Mouse (Mus musculus): ENCODE measurements around the gene Osgin1. TPM values are rescaled to one million over a fixed set of nuclear protein-coding genes. Genes with fewer than 3 reads are reported as not detected.

Osgin1 gene
- 5.5 TPM for total RNA-seq (2023)

DNA sequence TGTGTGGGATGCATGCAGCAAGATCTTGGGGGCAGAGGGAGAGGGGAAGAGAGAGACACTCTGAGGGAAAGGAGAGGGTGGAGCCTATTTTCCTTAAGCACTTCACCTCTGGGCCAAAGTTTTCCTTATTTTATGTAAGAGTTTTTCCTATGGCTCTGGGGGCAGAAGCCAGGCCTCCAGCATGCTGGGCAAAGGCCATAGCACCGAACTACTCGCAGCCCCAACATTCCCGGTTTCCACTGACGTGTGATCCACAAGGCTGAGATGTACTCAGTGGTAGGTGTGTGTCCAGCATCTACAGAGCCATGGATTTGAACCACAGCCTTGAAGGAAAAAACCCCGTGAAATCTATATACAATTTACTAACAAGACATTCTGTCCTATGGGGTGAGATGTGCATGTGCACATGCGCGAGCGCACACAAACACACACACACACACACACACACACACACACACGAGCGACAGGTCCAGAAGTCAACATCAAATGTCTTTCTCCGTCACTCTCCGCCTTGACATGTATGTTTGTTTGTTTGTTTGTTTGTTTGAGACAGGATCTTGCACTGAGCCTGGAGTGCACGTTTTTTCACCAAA, at the start of gene Osgin1:
Osgin1 (plus strand) TSS at position 543 of the 593 bp plus-strand sequence.

DNA sequence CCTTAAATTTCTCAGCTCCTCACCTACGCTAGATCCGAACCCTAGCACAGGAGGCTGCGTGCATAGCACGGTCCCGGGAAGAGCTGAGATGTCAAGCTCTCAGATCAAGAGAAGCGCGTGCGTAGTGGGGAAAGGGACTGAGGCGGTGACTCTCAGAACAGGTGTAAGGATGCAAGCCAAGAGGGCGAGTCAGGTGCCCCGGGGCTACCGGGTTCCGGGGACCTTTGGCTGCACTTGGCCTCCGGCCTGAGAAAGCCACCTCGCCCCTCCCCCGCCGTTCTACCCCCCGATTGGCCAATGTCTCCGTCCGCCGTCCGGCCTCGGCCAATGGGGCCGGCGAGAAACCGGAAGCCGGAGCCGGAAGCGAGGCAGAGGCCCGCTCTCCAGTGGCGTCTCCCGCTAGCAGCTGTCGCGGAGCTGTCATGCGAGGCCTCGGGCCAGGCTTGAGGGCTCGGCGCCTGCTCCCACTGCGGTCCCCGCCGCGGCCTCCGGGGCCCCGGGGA, 39.3 kb upstream of the Osgin1 start, which contains the start of gene Mlycd:
Mlycd (plus strand) TSS at position 355 of the 503 bp plus-strand sequence.

DNA sequence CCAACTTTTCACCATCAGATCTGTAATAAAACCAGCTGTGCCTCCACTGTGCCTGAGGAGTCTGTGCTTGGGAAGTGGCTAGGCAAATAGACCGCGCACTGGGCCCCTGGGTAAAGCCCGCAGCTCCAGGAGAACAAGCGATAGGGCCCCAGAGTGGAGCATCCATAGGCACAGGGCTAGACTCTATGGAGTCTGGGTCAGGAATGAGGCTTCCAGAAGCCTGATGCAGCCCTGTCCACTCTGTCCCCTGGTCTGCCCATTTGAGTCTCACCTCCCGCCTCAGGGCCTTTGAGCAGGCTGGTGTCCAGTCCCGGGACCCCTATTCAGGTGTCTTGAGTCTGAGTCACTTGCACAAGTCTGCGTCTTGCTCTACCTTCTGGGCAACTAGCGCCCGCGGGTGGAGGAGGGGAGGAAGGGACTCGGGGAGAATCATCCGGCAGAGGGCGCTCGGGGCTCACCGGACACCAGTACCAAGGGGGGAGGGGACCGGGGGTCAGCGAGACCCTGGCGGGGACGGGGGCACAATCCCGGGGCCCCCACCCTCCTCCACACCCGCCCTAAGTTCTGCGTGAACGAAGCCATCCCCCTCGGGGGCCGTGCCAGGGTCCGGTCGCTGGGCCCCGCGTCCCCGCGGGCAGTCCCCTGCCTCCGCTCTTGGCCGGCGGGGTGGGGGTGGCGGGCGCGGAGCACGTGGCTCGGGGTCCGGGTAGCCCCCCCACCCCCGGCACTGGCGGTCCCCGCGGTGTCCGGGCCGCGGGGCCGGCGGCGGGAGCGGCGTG, 12.5 kb downstream of the Osgin1 start, which contains the start of gene Necab2:
Necab2 (plus strand) TSS at position 509 of the 779 bp plus-strand sequence.

Other genes starting within 250 kb of the Osgin1 start
- gene Hsbp1, start 89.6 kb upstream of the Osgin1 start, total RNA-seq (2023) = 52.3 TPM
- gene Mlycd, start 39.2 kb upstream of the Osgin1 start, total RNA-seq (2023) = 14.7 TPM
- not detected for gene Necab2, start 12.6 kb downstream of the Osgin1 start, total RNA-seq (2023)
- gene Slc38a8, start 67.6 kb downstream of the Osgin1 start, total RNA-seq (2023) = 1.4 TPM
- gene Mbtps1, start 124.6 kb downstream of the Osgin1 start, total RNA-seq (2023) = 130 TPM
- gene Hsdl1, start 141.1 kb downstream of the Osgin1 start, total RNA-seq (2023) = 60.2 TPM
- gene Dnaaf1, start 141.1 kb downstream of the Osgin1 start, total RNA-seq (2023) = not detected
- gene Taf1c, start 171.1 kb downstream of the Osgin1 start, total RNA-seq (2023) = 19.8 TPM
- gene Adad2, start 178.6 kb downstream of the Osgin1 start, total RNA-seq (2023) = not detected
- not detected for gene Kcng4, start 201.6 kb downstream of the Osgin1 start, total RNA-seq (2023)
- gene Wfdc1, start 232.2 kb downstream of the Osgin1 start, total RNA-seq (2023) = not detected